Mouse (Mus musculus): ENCODE measurements around the gene Slc25a33. TPM values are rescaled to one million over a fixed set of nuclear protein-coding genes. Genes with fewer than 3 reads are reported as not detected.
"Not testable (repeated sequence)": the region's sequence is repeated elsewhere in the genome, so short reads cannot be mapped to it uniquely, and the experiment has no call there.

Slc25a33 gene
- total RNA-seq, 2 experiments from 2014 or later: 8.8 to 9.5 TPM

GRCm38 (mm10) chr4:149756546-149756945, 17.5 kb downstream of the Slc25a33 start:
- not testable (repeated sequence) for DNase-seq

DNA sequence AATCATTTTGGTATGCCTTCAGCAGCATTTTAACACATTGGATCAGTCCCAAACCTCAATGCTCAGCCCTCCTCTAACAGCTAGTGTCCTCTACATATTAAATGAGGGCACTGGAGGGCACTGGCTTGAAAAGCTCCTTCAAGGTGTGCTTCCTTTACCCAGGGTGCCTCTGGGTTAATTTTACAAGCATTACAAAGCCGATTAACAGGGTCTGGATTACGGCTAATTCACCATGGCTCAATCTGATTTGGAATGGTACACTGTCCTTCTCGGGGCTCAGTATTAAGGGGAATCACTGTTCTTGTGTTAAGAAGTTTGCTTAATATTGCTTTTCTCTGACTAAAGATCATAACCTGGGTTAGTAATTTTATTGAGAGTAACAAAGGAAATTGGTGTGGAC, 21.2 kb downstream of the Slc25a33 start:
- no peak for DNase-seq

- DNase-seq: peak; percentile 75
Measured at GRCm38 (mm10) chr4:149752124-149752799, 21.8 kb downstream of the Slc25a33 start.

DNA sequence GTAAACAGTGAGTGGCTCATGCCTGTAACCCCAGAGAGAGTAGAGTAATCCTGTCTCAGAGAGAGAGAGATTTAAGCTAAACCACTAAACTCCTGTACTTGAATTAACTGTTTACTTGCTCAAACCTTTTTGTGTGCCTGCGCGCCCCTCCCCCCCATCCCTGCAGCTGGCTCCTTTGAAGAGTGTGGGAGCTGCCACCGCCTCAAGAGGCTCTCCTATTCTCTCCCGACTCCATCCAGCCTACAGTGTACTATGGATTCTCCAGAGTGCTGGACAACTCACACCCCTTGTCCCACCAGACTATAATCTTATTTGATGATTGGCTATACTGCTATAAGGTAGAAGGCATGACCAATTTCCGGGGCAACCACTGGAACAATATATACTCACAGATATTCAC, 23.4 kb downstream of the Slc25a33 start:
- DNase-seq: no peak

DNA sequence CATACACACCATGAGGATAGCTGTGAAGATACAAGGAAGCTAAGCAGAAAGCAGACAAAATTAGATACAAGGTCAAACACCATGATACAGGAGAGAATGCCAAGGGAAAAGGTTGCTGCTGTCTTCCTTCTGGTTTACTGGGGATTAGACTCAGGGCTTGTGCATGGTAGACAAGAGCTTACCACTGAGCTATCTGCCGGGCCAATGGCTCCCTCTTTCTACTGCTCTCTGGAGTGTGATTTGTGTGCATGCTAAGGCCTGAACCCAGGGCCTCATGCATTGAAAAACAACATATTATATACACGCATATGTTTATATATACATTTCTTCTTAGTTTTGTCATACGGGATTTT, 24.4 kb downstream of the Slc25a33 start:
- not testable (repeated sequence) for DNase-seq

GRCm38 (mm10) chr4:149749003-149749662, 24.9 kb downstream of the Slc25a33 start:
- DNase-seq: no peak

- no peak for DNase-seq
Measured at GRCm38 (mm10) chr4:149744119-149744518, 30.0 kb downstream of the Slc25a33 start.

DNA sequence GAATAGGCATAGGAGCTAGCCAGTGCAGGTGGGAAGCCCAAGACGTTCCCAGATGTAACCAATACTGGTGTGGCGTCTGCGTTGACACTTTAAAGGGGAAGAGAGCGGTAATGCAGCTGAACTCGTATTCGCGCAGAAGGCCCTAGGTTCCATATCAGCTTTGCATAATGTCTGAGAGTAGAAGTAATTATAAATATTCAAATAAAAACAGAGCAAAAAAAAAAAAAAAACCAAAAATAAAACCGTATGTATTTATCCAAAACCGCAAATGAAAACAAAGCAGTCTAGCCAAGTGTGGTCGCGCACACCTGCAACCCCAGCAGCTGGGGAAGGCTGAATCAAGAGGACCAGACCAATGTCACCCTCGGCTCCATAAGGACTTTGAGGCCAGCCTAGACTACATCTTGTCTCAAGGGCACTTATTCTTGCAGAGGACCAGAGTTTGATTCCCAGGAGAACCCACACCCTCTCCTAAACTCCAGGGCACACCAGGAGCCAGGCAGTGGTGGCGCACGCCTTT, 32.0 kb downstream of the Slc25a33 start:
- DNase-seq: no peak

- no peak for DNase-seq
Measured at GRCm38 (mm10) chr4:149740301-149740700, 33.8 kb downstream of the Slc25a33 start.

- DNase-seq: no peak
Measured at GRCm38 (mm10) chr4:149739478-149739877, 34.6 kb downstream of the Slc25a33 start.

DNA sequence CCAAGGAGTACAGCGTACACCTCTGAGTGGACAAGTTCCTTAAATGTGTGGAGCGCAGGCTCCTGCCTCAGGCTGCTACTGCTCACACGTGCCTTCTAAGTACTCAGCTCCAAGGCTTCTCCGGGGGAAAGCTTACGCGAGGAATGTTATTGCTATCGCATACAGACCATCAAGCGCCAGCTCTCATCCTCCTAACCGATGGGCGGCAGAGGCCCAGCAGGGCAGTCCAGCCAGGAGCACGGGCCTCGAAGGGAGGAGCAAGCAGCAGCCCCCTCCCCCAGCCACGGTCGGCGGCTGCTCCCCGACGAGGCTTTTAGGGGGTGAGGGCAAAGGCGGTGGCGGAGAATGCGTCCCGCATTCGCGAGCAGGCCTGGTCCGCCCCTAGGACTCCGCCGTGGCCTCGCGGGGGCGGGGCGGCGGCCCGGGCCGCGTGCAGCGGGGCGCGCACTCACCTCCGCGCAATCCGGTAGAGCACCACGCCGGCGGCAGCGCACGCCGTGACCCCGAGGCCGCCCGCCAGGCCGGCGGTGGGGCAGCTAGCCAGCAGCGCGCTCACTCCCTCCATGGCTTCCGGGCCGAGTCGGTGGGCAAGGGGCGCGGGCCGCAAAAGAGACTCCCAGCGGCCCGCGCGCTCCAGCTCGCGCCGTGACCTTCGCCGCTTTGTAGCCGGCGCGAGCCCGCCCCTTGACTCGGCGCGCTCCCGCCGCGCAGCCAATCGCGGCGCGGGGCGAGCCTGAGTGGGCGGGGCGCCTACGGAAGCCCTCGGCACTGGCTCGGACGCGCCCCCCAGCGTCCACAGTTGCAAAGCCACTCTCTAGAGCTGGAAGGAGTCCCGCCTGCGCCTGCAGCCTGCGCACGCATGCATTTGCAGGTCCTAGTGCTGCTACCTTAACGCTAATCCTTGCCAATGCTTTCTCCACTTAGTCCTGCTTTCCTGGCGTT, 36.4 kb downstream of the Slc25a33 start, which contains the start of gene Tmem201:
Tmem201 (minus strand) TSS at position 662 of the 942 bp plus-strand sequence.
- peak; percentile 97 for DNase-seq

DNA sequence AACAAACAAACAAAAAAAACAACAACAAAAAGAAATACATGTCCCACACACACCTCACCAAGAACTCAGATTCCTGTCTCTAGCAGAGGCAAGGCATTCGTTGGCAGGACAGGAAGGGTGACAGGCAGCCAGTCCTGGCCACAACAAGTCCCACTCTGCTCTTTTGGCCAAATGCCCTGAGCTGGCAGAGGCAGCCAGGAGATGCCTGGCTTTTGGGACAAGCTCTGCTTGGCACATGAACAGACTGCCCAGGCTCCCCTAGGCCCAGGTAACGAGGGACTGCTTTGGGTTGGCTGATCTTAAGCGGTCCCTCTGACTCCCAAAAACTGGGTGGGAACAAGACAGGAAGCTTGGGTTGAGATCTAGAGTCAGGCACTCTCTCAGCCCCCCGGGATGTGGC, 37.5 kb downstream of the Slc25a33 start:
- DNase-seq: peak; percentile 87

DNA sequence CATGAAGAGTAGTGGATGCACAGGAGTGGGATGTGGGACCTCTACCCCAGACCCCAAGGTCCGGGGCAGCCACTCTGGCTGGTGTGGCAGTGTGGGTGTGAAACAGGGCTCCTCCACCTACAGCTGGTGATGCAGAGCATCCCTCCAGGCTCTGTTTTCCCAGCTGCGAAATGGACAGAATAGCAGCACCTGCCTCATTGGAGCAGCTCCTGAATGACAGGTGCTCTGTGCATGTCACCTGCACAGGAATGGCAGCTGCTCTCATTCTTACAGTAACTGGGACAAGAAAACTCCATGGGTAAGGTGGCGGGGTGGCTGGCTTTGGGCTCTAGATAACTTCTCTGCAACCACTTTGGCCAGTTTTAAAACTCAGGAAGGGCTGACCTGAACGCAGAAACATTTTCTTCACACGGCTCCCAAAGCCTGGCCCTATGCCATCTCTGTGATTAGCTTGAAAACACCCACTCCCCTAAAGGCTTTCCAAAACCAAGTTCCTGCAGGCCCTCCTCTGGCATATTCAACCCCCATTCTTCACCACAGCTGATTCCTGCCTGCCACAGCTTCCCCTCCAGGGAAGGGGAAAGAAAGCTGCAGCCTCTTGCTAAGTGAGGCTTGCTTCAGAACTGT, 38.3 kb downstream of the Slc25a33 start:
- DNase-seq: peak; percentile 24

GRCm38 (mm10) chr4:149734730-149735475, 39.2 kb downstream of the Slc25a33 start:
- peak; percentile 13 for DNase-seq

DNA sequence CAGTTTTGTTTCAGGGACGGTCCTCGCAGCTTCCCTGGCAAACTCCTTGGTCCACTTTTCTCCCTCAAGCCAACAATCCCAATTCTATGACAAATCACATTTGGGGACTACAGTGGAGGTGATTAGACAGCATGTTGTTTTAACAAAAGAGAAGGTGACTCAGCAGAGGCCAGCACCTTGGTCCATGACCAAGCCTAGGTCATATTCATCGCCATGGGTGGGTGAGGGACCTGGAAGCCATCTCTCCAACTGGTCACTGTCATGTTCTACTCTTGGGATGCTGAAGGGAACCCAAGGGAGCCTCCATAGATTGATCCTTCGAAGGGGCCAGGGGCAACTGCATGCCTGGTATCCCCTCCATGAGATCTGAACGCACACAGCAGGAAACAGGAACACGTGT, 39.8 kb downstream of the Slc25a33 start:
- DNase-seq: no peak

DNA sequence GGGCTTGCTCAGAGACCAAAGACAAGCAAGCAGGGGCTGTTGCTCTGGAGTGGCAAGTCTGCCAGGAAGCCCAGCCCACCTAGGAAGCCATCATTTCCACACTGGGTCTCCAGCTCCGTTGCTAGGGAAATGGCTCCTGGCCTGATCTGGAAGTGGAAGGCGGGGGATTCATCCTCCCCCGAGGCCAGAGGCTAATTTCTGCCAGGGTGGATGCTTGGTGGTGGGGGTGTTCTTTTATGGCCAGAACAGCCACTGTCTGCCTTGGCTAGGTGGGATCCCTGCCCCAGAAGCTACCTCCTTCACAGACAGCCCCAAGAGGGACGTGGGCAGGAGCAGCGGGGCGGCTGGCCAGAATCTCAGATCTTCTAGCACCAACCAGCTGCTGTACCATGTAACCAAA, 40.3 kb downstream of the Slc25a33 start:
- peak; percentile 49 for DNase-seq

GRCm38 (mm10) chr4:149732800-149733199, 41.3 kb downstream of the Slc25a33 start:
- DNase-seq: peak; percentile 43

DNA sequence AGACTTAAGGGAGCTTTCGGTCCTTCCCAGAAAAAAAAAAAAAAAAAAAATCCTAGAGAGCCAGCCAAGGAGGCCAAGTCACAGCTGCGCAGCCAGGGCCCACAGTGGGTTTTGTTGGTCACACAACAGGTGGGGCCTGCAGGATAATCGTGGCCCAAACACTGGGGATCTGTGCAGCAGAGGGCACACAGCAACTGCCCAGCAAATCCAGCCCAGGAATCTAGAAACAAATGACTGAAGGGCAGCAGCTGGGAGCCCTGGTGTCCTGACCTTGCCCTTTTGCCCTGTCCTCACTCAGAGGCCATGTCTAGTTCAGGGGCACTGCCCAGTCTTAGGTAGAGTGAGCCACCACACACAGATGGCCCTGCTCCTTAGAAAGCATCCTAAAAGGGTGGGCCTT, 41.8 kb downstream of the Slc25a33 start:
- no peak for DNase-seq

GRCm38 (mm10) chr4:149730827-149731226, 43.2 kb downstream of the Slc25a33 start:
- peak; percentile 11 for DNase-seq

GRCm38 (mm10) chr4:149728810-149729209, 45.3 kb downstream of the Slc25a33 start:
- peak; percentile 44 for DNase-seq

GRCm38 (mm10) chr4:149727636-149728035, 46.4 kb downstream of the Slc25a33 start:
- DNase-seq: no peak

All from heart, postnatal 4 days (tissue).